Comparison of ENCODE assay signal across 8 mouse cellular contexts in the genomic region with DNA sequence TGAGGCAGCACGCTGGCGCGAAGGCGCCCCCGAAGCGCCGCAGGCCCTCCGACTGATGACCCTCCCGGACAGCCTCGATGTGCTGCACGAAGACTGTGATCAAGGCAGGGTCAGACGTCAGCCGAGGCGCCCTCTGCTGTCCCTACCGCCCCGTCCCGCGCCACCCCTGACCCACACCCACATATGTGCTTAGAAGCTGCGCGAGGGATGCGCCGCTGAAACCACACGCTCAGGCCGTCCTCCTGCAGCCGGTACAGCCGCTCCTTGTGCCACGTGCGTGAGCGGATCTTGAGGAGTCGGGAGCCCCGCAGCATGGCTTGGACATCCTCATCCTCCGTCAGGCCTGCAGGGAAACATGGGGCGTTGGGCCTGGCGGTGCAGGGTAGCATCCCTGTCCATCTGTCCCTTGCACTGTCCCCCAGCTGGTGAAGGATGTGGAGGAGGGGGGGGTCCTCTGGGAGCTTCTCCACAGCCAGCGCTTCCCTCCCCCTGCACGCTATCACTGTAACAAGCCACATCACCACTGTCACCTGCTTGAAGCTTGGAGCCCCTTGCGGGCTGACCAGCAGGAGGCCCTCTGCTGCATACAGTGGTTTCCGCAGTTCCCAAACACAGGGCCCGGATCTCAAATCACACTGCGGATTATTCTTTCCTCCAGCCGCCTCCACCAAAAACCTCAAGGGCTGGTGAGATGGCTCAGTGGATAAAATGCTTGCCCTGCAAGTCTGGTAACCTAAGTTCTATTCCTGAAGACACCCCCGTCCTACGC. TPM values are rescaled to one million over a fixed set of nuclear protein-coding genes. Genes with fewer than 3 reads are reported as not detected.
DNase-seq lines count a peak whose midpoint lies in the region; ATAC-seq and TF ChIP-seq lines count a peak whose summit lies in the region.

No protein-coding gene starts in this region.

- peak; percentile 51 for ATAC-seq in intestine, embryonic 15.5 days

- H3K4me2 ChIP-seq in intestine, embryonic 15.5 days (replicated peaks) = peak overlapping the region; percentile 62

- no peaks in the 10 kb centered on the region for H3K27me3 ChIP-seq in cerebellum, adult 2 months (ENCODE audit: control insufficient read depth, insufficient read depth, low read length)
- H3K27me3 ChIP-seq in spleen, adult 2 months (ENCODE audit: control insufficient read depth, insufficient read depth, low read length) = no peaks in the 10 kb centered on the region; the same call in 1 of the 2 replicates
- peaks cover 15% of the 10 kb centered on the region; the same call in 1 of the 2 replicates for H3K27me3 ChIP-seq in intestine, embryonic 15.5 days (replicated peaks)

- TF ChIP-seq CTCF in cerebellum, adult 2 months (IDR thresholded peaks at IDR 0.05; ENCODE audit: borderline replicate concordance, insufficient read depth, low read depth, low read length) = no peak
- peak; percentile 30; the same call in 1 of the 2 replicates for TF ChIP-seq CTCF in spleen, adult 2 months (IDR thresholded peaks at IDR 0.05; ENCODE audit: extremely low read depth, insufficient read depth, insufficient read length, insufficient replicate concordance)

- no peaks in the 10 kb centered on the region for H3K9me3 ChIP-seq in intestine, embryonic 15.5 days

- TF ChIP-seq POLR2A in cerebellum, adult 2 months (IDR thresholded peaks at IDR 0.05; ENCODE audit: borderline replicate concordance, insufficient read depth, low read length) = no peak
- no peak for TF ChIP-seq POLR2A in spleen, adult 2 months (IDR thresholded peaks at IDR 0.05; ENCODE audit: low read depth, low read length)

- H3K4me1 ChIP-seq in cerebellum, adult 2 months (ENCODE audit: control insufficient read depth, insufficient read depth, low read length) = peaks cover 6% of the 10 kb centered on the region
- peaks cover 8% of the 10 kb centered on the region for H3K4me1 ChIP-seq in spleen, adult 2 months (ENCODE audit: control insufficient read depth, insufficient read depth, insufficient read length)
- H3K4me1 ChIP-seq in intestine, embryonic 15.5 days (replicated peaks) = peaks cover 7% of the 10 kb centered on the region; the same call in 1 of the 2 replicates

- DNase-seq in cerebellum, adult 11-12 months = peak; percentile 21
- no peak for DNase-seq in cerebellum, adult 2 months
- no peak for DNase-seq in spleen, adult 2 months (ENCODE audit: low read depth in 1 of 2, low spot score in 2 of 2)
- no peak for DNase-seq in spleen, adult 12 weeks (ENCODE audit: low spot score)
- peak; percentile 61 for DNase-seq in neural tube, embryonic 10.5 days (ENCODE audit: extremely low spot score, low spot score)
- no peak for DNase-seq in gastrocnemius, adult 8-10 months (ENCODE audit: low spot score in 2 of 2)
- no peak for DNase-seq in T-cell, adult 2 months (ENCODE audit: low spot score)

- no peak overlapping the region; the same call in 1 of the 2 replicates for H3K9ac ChIP-seq in intestine, embryonic 15.5 days

- no peaks in the 10 kb centered on the region for H3K36me3 ChIP-seq in spleen, adult 2 months (ENCODE audit: control insufficient read depth, insufficient read depth, low read length)
- H3K36me3 ChIP-seq in intestine, embryonic 15.5 days = no peaks in the 10 kb centered on the region

- WGBS in cerebellum, adult 2 months = 9% methylated on average over 43 of the region's 43 CpGs
- WGBS in spleen, adult 2 months = 11% methylated on average over 43 of the region's 43 CpGs
- WGBS in intestine, embryonic 15.5 days = 5% methylated on average over 42 of the region's 43 CpGs

- no peak overlapping the region for H3K4me3 ChIP-seq in cerebellum, adult 2 months (replicated peaks; ENCODE audit: insufficient read depth, low read depth, low read length)
- H3K4me3 ChIP-seq in spleen, adult 2 months (ENCODE audit: extremely low read depth, insufficient read depth, insufficient read length) = peak overlapping the region; percentile 44; the same call in 1 of the 2 replicates
- H3K4me3 ChIP-seq in intestine, embryonic 15.5 days (replicated peaks) = peak overlapping the region; percentile 33

- no peak overlapping the region for H3K27ac ChIP-seq in cerebellum, adult 2 months (ENCODE audit: insufficient read depth, low read length)
- H3K27ac ChIP-seq in spleen, adult 2 months (ENCODE audit: insufficient read depth, low read length) = no peak overlapping the region
- H3K27ac ChIP-seq in intestine, embryonic 15.5 days = no peak overlapping the region

RNA-seq across cellular contexts. Expression of gene Plcd3, which starts 21.0 kb away (rescaled TPM):
- 11.8 and 13.1 TPM in 2 replicates for polyA plus RNA-seq in cerebellum, adult 2 months (2012; rRNA removed)
- 4.7 TPM in 2 replicates for polyA plus RNA-seq in spleen, adult 2 months (2012; rRNA removed)
- 1.8 and 2.0 TPM in 2 replicates for polyA plus RNA-seq in intestine, embryonic 15.5 days (2015; fragmentation: Nextera tagmentation; extraction: Ambion mirVana)
- 1 to 10 TPM; 5.0 to 5.9 (median 5.5) TPM for total RNA-seq in gastrocnemius, adult 8-10 months (2022)

RNA-seq across cellular contexts. Expression of gene Acbd4, which starts 21.0 kb away (rescaled TPM):
- 60.4 and 61.5 TPM in 2 replicates for polyA plus RNA-seq in cerebellum, adult 2 months (2012; rRNA removed)
- 17.9 and 22.5 TPM in 2 replicates for polyA plus RNA-seq in spleen, adult 2 months (2012; rRNA removed)
- 17.4 and 22.0 TPM in 2 replicates for polyA plus RNA-seq in intestine, embryonic 15.5 days (2015; fragmentation: Nextera tagmentation; extraction: Ambion mirVana)
- total RNA-seq in gastrocnemius, adult 8-10 months (2022) = 10 to 100 TPM; 25.6 to 46.5 (median 41.0) TPM

RNA-seq across cellular contexts. Expression of gene Hexim1, which starts 35.5 kb away (rescaled TPM):
- 25.5 and 28.8 TPM in 2 replicates for polyA plus RNA-seq in cerebellum, adult 2 months (2012; rRNA removed)
- polyA plus RNA-seq in spleen, adult 2 months (2012; rRNA removed) = 10.3 and 11.2 TPM in 2 replicates
- 4.1 and 4.7 TPM in 2 replicates for polyA plus RNA-seq in intestine, embryonic 15.5 days (2015; fragmentation: Nextera tagmentation; extraction: Ambion mirVana)
- 10 to 100 TPM; 15.1 to 25.6 (median 18.7) TPM for total RNA-seq in gastrocnemius, adult 8-10 months (2022)

RNA-seq across cellular contexts. Expression of gene Hexim2, which starts 51.7 kb away (rescaled TPM):
- polyA plus RNA-seq in cerebellum, adult 2 months (2012; rRNA removed) = 20.9 and 23.0 TPM in 2 replicates
- 2.3 and 3.0 TPM in 2 replicates for polyA plus RNA-seq in spleen, adult 2 months (2012; rRNA removed)
- polyA plus RNA-seq in intestine, embryonic 15.5 days (2015; fragmentation: Nextera tagmentation; extraction: Ambion mirVana) = 7.9 and 8.8 TPM in 2 replicates
- total RNA-seq in gastrocnemius, adult 8-10 months (2022) = 1 to 10 TPM; 1.7 to 4.0 (median 2.8) TPM

RNA-seq across cellular contexts. Expression of gene Dcakd, which starts 52.4 kb away (rescaled TPM):
- 58.3 and 63.6 TPM in 2 replicates for polyA plus RNA-seq in cerebellum, adult 2 months (2012; rRNA removed)
- 24.7 and 34.9 TPM in 2 replicates for polyA plus RNA-seq in spleen, adult 2 months (2012; rRNA removed)
- polyA plus RNA-seq in intestine, embryonic 15.5 days (2015; fragmentation: Nextera tagmentation; extraction: Ambion mirVana) = 101 and 105 TPM in 2 replicates
- 10 to 100 TPM; 10.3 to 15.1 (median 13.0) TPM for total RNA-seq in gastrocnemius, adult 8-10 months (2022)

Comparison
In these comparisons a context has a peak if more than half of its experiments do, and no peak if none do; other contexts are left out.
1. DNase-seq: peak in cerebellum, adult 11-12 months (single experiment) and neural tube, embryonic 10.5 days (single experiment); none in cerebellum, adult 2 months (0 of 2), spleen, adult 2 months (0 of 2), spleen, adult 12 weeks (single experiment), gastrocnemius, adult 8-10 months (0 of 2) and T-cell, adult 2 months (single experiment).